Mouse (Mus musculus): ENCODE results near the gene Myo6.

Gene Myo6

GRCm38 (mm10) chr9:80184138-80184537, 19.3 kb downstream of the Myo6 start:
- WGBS = 70% methylated on average over 5 of the region's 5 CpGs

GRCm38 (mm10) chr9:80185737-80186136, 20.9 kb downstream of the Myo6 start:
- WGBS = 48% methylated on average over 3 of the region's 3 CpGs

GRCm38 (mm10) chr9:80186693-80187092, 21.9 kb downstream of the Myo6 start:
- WGBS = 87% methylated on average over 8 of the region's 8 CpGs

- WGBS = 49% methylated on average over 5 of the region's 5 CpGs
Observed at GRCm38 (mm10) chr9:80188324-80188893, 23.6 kb downstream of the Myo6 start.

GRCm38 (mm10) chr9:80191240-80191639, 26.4 kb downstream of the Myo6 start:
- WGBS = 87% methylated on average over 6 of the region's 6 CpGs

- WGBS = 83% methylated on average over 10 of the region's 10 CpGs
Observed at GRCm38 (mm10) chr9:80192324-80192723, 27.5 kb downstream of the Myo6 start.

- WGBS = 76% methylated on average over 6 of the region's 6 CpGs
Observed at GRCm38 (mm10) chr9:80194446-80194845, 29.6 kb downstream of the Myo6 start.

DNA sequence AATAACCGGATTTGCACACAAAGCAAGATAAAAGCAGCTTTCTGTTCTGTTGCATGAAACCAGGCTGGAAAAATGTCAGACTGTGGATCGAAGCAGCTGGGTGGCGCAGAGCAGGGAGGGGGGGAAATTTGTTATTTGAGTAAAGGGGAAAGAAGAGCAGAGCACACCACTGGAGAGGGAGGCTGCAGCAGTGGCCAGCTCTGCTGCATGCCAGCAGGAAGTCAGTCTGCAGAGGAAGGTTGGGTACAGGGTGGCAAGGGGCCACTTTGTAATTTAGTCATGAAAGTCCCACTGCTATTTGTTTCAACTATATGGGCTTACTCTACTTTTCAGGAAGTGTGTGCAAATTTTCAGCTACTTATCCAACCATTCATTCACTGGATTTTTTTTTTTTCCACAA, 31.3 kb downstream of the Myo6 start:
- WGBS = 63% methylated on average over 3 of the region's 3 CpGs

- 66% methylated on average over 6 of the region's 6 CpGs for WGBS
Observed at GRCm38 (mm10) chr9:80197233-80197632, 32.4 kb downstream of the Myo6 start.

DNA sequence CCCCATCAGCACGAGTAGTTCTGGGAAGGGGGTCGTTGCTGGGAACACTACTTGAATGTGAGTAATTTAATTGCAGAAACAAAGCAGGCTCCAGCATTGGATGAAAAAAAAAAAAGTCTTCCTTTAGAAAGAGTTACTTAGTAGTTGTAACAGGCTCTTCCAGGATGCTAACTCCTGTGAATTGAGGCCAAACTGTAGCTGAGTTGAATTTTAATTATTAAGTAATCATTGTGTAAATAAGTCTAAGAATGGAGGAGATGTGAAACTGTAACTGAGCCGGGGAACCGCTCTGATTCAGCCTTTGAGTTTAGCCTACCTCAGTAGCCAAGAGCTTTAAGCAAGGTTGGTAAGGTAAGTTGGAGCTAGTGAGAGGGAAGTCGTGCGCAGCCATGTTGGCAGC, 36.0 kb downstream of the Myo6 start:
- 68% methylated on average over 6 of the region's 6 CpGs for WGBS

GRCm38 (mm10) chr9:80202374-80203060, 37.7 kb downstream of the Myo6 start:
- 86% methylated on average over 14 of the region's 14 CpGs for WGBS

- 98% methylated on average over 2 of the region's 2 CpGs for WGBS
Observed at GRCm38 (mm10) chr9:80208681-80209080, 43.9 kb downstream of the Myo6 start.

DNA sequence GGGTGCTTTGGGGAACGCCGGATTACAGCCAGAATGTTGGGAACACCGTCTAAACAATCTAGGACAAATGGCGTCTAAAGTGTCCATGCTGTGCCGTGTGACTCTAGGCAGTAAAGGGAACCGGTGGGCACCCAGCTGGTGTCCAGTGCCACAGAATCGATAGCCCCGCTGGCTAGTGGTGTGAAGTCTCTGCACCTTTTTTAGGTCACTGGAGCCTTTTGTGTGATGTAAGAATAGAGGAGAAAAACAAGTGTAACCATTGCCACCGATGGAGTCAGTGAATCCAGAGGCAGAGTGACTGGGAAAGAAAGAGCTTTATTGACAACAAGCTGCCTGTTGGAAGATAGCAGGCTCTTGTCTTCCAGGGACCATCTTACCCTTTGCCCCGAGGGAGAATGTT, 44.6 kb downstream of the Myo6 start:
- 74% methylated on average over 10 of the region's 10 CpGs for WGBS

DNA sequence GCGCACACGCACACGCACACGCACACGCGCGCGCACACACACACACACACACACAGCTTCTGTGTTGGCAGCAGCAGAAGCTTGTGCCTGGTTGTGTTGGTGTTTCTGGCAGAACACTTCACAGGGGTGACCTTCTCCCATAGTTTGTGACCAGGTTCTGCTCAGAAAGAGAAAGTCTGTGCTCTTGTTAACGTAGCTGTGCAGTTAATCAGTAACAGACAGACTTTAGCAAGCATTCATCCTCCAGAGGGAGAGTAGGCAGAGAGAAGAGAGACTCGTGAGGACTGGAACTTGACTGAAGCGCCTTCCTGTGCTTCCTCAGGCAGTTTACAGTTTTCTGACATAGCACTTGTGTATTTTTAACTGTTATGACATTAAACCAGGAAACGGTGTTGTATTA, 45.3 kb downstream of the Myo6 start:
- 68% methylated on average over 12 of the region's 12 CpGs for WGBS

GRCm38 (mm10) chr9:80213428-80213827, 48.6 kb downstream of the Myo6 start:
- WGBS = 93% methylated on average over 2 of the region's 2 CpGs

- 89% methylated on average over 5 of the region's 5 CpGs for WGBS
Observed at GRCm38 (mm10) chr9:80215502-80215901, 50.7 kb downstream of the Myo6 start.

DNA sequence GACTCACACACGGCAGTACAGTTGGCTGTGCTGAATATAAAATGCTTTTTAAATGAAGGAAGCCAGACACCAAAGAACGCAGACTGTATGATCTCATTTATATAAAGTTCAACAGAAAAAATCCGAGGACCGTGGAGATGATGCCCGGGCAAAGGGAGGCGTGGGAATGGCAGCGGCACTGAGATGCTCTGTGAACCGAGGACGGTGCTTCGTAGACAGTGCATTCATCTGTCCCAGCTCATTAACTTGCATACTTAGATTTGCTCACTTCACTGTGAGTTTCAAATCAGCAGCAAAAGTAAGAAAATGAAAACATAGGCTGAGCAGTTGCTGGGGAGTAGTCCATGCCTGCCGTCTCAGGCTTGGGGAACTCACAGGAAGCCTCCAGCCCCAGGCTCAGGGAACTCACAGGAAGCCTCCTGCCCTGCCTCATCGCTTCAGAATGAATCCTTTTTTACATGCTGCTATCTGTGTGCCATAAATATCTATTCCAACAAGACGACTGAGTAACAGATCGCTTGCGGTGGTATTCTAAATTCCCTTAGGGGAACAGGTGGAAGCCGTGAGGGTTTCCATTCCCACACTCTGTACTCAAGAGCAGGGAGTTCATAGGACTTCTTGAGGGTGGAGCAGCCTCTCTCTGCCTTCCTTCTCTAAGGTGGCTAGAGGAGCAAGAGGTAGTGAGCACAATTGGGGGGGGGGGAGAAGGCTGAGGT, 52.1 kb downstream of the Myo6 start:
- WGBS = 29% methylated on average over 16 of the region's 16 CpGs

DNA sequence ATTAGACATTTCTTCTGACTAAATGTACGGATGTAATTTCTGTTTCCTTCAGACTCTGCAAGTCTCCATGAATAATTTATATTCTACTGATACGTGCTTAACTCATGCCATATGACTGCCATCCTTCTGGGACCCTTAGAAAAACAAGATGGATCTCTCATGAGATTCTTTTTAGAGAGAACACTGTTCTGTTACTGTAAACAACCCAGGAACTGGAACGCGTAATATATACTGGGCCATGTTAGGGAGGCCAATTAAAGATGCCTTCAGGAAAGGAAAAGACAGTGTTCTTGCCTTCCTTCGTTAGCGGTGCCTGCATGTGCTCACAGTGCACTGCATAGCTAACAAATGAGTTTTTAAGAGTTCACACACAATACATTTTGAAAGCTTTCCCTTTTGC, 53.9 kb downstream of the Myo6 start:
- WGBS = 71% methylated on average over 6 of the region's 6 CpGs

DNA sequence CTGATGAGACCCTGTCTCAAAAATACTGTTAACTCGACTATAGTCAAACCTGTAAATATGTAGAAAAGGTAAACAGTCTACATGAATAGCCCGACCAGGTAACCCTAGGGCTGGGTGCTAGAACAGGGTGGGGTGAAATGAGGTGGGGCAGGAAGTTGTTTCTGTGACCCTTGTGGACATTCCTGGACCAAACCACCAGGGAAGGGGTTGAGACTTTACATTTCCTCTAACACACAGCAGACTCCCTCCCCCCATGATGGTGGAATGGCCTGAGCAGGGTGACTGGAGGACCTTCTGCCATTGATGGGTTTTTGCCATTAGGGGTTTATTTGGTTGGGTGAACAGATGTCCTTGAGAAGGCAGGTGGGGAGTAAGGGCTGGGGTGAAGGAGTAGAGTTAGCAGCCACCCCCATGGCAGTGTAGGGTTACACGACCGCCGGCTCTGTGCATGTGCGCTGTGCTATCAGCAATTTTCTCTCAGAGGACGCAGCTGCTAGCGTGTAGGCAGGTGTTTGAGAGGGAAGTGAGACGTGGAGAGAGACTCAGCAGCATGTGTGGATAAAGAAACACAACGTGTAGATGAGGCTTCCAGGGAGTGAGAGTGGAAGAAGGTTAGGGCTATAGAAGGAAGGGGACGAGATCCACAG, 59.3 kb downstream of the Myo6 start:
- WGBS = 61% methylated on average over 11 of the region's 11 CpGs

DNA sequence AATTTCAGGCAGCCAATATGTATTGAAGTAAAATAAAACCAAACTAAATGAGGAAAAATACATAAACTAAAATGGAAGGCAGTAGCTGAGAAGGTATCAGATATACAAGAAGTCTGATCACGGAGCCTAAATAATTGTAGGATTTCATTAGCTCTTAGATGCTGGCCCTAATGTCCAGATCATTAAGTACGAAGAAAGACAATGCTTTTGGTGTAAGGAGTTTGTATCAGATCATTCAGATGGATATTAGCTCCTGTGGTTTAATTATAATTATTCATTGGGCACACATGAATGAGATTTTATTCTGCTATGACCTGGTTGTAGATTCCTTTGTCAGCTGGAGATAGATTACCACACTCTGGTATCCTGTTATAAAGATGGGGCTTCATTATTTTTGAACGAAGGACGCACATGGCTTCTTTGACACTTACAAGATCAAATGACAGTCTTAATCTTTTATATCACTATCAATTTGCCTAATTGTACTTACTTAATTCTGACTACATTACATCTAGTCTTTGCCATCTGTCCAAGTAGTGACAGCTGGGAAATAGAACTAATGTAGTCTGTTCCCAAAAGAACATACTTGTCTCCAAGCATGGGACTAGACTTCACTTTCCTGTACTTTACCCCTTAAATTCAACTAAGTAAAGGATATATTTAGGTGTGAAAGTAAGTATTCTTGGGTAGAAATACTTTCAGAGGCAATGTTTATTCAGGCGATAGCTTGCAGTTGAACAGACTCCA, 61.9 kb downstream of the Myo6 start:
- 78% methylated on average over 5 of the region's 5 CpGs for WGBS

DNA sequence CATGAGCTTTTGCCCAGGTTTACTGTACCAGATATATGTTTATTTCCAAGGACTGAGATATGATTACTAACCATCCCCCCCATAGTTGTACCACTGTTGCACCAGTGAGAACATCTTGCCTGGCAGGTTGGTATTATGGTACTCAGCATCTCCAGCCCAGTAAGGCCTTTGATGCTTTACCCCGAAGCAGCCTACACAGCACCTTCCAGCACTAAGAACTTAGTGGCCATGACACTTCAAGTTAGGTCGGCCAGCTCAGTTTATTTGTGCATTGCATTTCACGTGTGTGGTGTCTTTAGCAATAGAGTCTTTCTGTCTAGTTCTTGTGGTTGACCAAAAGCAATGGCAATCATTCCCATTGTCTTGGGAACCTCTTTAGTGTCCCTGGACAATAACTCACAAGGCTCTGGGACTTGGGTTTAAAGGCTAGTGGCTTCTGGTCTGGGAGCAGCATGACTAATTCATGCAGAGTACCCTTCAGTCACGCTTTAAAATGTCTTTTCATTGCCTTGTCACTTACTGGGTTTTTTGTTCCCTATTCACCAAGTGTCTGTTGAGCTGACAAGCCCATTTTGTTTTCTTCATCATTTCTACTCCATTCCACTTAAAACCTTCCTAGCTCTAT, 69.1 kb downstream of the Myo6 start:
- WGBS = 72% methylated on average over 4 of the region's 4 CpGs
